Mouse (Mus musculus): ENCODE data around the gene Pdzd7. TPM values are rescaled to one million over a fixed set of nuclear protein-coding genes. Genes with fewer than 3 reads are reported as not detected.

Gene Pdzd7
- polyA plus RNA-seq, 1 experiment from 2014 or later = 0.80 TPM

GRCm38 (mm10) chr19:45021362-45021761 lies 24.2 kb downstream of the Pdzd7 start:
- H3K27ac ChIP-seq = no peak overlapping the region
- no peak for TF ChIP-seq CTCF (IDR thresholded peaks at IDR 0.05; ENCODE audit: low read depth)
- no peaks in the 10 kb centered on the region for H3K27me3 ChIP-seq (ENCODE audit: insufficient read depth, low read length)
- ATAC-seq (replicated peaks; ENCODE audit: low FRiP score, low read depth) (no peak), DNase-seq (ENCODE audit: low spot score) (no peak)
- no peak overlapping the region for H3K4me3 ChIP-seq (replicated peaks; ENCODE audit: low read depth, low read length)
- peaks cover 24% of the 10 kb centered on the region for H3K4me1 ChIP-seq (replicated peaks; ENCODE audit: insufficient read depth, low read length)
- H3K9me3 ChIP-seq (replicated peaks; ENCODE audit: low read length) = no peaks in the 10 kb centered on the region
- 90% methylated on average over 15 of the region's 15 CpGs for WGBS
- peaks cover 24% of the 10 kb centered on the region for H3K36me3 ChIP-seq (ENCODE audit: insufficient read depth, low read length)
- no peak overlapping the region for H3K4me2 ChIP-seq (ENCODE audit: low read length)
- no peak overlapping the region for H3K9ac ChIP-seq (ENCODE audit: low read depth, low read length)

DNA sequence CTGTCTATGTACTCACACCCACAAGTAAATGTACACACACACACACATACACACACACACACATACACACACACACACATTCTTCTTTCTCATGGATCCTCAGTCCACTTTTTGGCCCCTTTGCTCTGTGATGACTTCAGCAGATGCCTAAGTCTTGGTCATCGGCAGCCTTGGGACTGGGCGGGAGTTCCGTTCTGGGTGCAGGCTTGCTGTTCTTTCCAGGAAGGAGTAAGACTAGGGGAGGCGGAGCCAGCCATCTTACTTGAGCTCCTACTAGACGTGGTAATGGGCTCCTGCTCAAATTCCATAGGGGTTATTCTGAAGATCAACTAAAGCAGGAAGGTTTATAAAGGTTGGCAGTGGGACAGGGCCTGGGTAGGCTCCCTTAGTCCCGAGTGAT lies 25.2 kb downstream of the Pdzd7 start:
- Histone ChIP-seq H3K4me1 (replicated peaks; ENCODE audit: insufficient read depth, low read length) (peaks cover 30% of the 10 kb centered on the region), H3K4me2 (ENCODE audit: low read length) (peak overlapping the region; percentile 97), H3K9ac (ENCODE audit: low read depth, low read length) (no peak overlapping the region), H3K27ac (no peak overlapping the region), H3K9me3 (replicated peaks; ENCODE audit: low read length) (no peaks in the 10 kb centered on the region), H3K4me3 (replicated peaks; ENCODE audit: low read depth, low read length) (no peak overlapping the region), H3K36me3 (ENCODE audit: insufficient read depth, low read length) (peaks cover 16% of the 10 kb centered on the region), H3K27me3 (ENCODE audit: insufficient read depth, low read length) (no peaks in the 10 kb centered on the region)
- TF ChIP-seq CTCF (IDR thresholded peaks at IDR 0.05; ENCODE audit: low read depth) = no peak
- 37% methylated on average over 6 of the region's 6 CpGs for WGBS
- DNase-seq (ENCODE audit: low spot score) = peak; percentile 77
- ATAC-seq (replicated peaks; ENCODE audit: low FRiP score, low read depth) = no peak

GRCm38 (mm10) chr19:45018351-45018831 lies 27.1 kb downstream of the Pdzd7 start:
- 1% methylated on average over 11 of the region's 13 CpGs for WGBS
- ATAC-seq (replicated peaks; ENCODE audit: low FRiP score, low read depth) (0 out of 2 replicates have a peak, but pooled peaks have one; percentile 0), DNase-seq (ENCODE audit: low spot score) (peak; percentile 62)
- Histone ChIP-seq H3K4me2 (ENCODE audit: low read length) (peak overlapping the region; percentile 97), H3K9me3 (replicated peaks; ENCODE audit: low read length) (no peaks in the 10 kb centered on the region), H3K9ac (ENCODE audit: low read depth, low read length) (peak overlapping the region; percentile 86), H3K27me3 (ENCODE audit: insufficient read depth, low read length) (no peaks in the 10 kb centered on the region), H3K27ac (peak overlapping the region; percentile 99), H3K36me3 (ENCODE audit: insufficient read depth, low read length) (peaks cover 15% of the 10 kb centered on the region), H3K4me1 (replicated peaks; ENCODE audit: insufficient read depth, low read length) (peaks cover 47% of the 10 kb centered on the region), H3K4me3 (replicated peaks; ENCODE audit: low read depth, low read length) (peak overlapping the region; percentile 73)
- TF ChIP-seq CTCF (IDR thresholded peaks at IDR 0.05; ENCODE audit: low read depth) = no peak

GRCm38 (mm10) chr19:45017909-45018308 lies 27.6 kb downstream of the Pdzd7 start:
- Histone ChIP-seq H3K9me3 (replicated peaks; ENCODE audit: low read length) (no peaks in the 10 kb centered on the region), H3K4me1 (replicated peaks; ENCODE audit: insufficient read depth, low read length) (peaks cover 50% of the 10 kb centered on the region), H3K27ac (peak overlapping the region; percentile 99), H3K4me3 (replicated peaks; ENCODE audit: low read depth, low read length) (peak overlapping the region; percentile 73), H3K4me2 (ENCODE audit: low read length) (peak overlapping the region; percentile 97), H3K9ac (ENCODE audit: low read depth, low read length) (peak overlapping the region; percentile 86), H3K27me3 (ENCODE audit: insufficient read depth, low read length) (no peaks in the 10 kb centered on the region), H3K36me3 (ENCODE audit: insufficient read depth, low read length) (peaks cover 15% of the 10 kb centered on the region)
- WGBS = 1% methylated on average over 36 of the region's 48 CpGs
- ATAC-seq (replicated peaks; ENCODE audit: low FRiP score, low read depth) (peak; percentile 73), DNase-seq (ENCODE audit: low spot score) (peak; percentile 85)
- TF ChIP-seq CTCF (IDR thresholded peaks at IDR 0.05; ENCODE audit: low read depth) = no peak

- Histone ChIP-seq H3K9me3 (replicated peaks; ENCODE audit: low read length) (no peaks in the 10 kb centered on the region), H3K4me2 (ENCODE audit: low read length) (peak overlapping the region; percentile 97), H3K9ac (ENCODE audit: low read depth, low read length) (peak overlapping the region; percentile 86), H3K4me3 (replicated peaks; ENCODE audit: low read depth, low read length) (peak overlapping the region; percentile 73), H3K27me3 (ENCODE audit: insufficient read depth, low read length) (no peaks in the 10 kb centered on the region), H3K27ac (peak overlapping the region; percentile 99), H3K36me3 (ENCODE audit: insufficient read depth, low read length) (peaks cover 10% of the 10 kb centered on the region), H3K4me1 (replicated peaks; ENCODE audit: insufficient read depth, low read length) (peaks cover 50% of the 10 kb centered on the region)
- TF ChIP-seq CTCF (IDR thresholded peaks at IDR 0.05; ENCODE audit: low read depth) = peak; percentile 56
- DNase-seq (ENCODE audit: low spot score) = peak; percentile 92
- peak; percentile 52 for ATAC-seq (replicated peaks; ENCODE audit: low FRiP score, low read depth)
- WGBS = under 1% methylated on average over 18 of the region's 27 CpGs
Measured at GRCm38 (mm10) chr19:45017216-45017771, 28.2 kb downstream of the Pdzd7 start.

GRCm38 (mm10) chr19:45016341-45017215 lies 28.9 kb downstream of the Pdzd7 start:
- Histone ChIP-seq H3K9ac (ENCODE audit: low read depth, low read length) (peak overlapping the region; percentile 86), H3K9me3 (replicated peaks; ENCODE audit: low read length) (no peaks in the 10 kb centered on the region), H3K27ac (peak overlapping the region; percentile 99), H3K36me3 (ENCODE audit: insufficient read depth, low read length) (peaks cover 5% of the 10 kb centered on the region), H3K27me3 (ENCODE audit: insufficient read depth, low read length) (no peaks in the 10 kb centered on the region), H3K4me1 (replicated peaks; ENCODE audit: insufficient read depth, low read length) (peaks cover 50% of the 10 kb centered on the region), H3K4me3 (replicated peaks; ENCODE audit: low read depth, low read length) (peak overlapping the region; percentile 73), H3K4me2 (ENCODE audit: low read length) (peak overlapping the region; percentile 97)
- no peak for TF ChIP-seq CTCF (IDR thresholded peaks at IDR 0.05; ENCODE audit: low read depth)
- ATAC-seq (replicated peaks; ENCODE audit: low FRiP score, low read depth) (peak; percentile 31), DNase-seq (ENCODE audit: low spot score) (peak; percentile 92)
- WGBS = 0% methylated on average over 17 of the region's 18 CpGs
